Mouse (Mus musculus) embryonic fibroblast, embryonic 13.5 days (primary cell): ENCODE results near the gene Gm128.

ENCODE experiments used
- CTCF ChIP-seq: IDR thresholded peaks from 2 replicates; pipeline ENCODE4 v1.5.1; 2011; ENCODE audit warnings: mild to moderate bottlenecking, control low read depth, low read length, moderate library complexity, borderline replicate concordance; ENCODE audit not compliant: insufficient read depth
- POLR2A ChIP-seq: IDR thresholded peaks from 2 replicates; pipeline ENCODE4 v1.6.1; 2011; ENCODE audit warnings: low read depth, mild to moderate bottlenecking, control low read depth, low read length, moderate library complexity

- TF ChIP-seq CTCF (no peak), POLR2A (no peak)
These were observed 5.8 kb downstream of the Gm128 start for GRCm38 (mm10) chr3:95235386-95236301.
